Mouse (Mus musculus) cerebellum, postnatal 25 days (tissue): Measurements from ENCODE around the gene Epb41l4b.

ENCODE experiments used
- DNase-seq, 2 experiments: peaks; one replicate each; pipeline ENCODE4 v3.0.0; 2021; ENCODE audit warnings: mixed read lengths in 2 of 2

The Epb41l4b gene

DNA sequence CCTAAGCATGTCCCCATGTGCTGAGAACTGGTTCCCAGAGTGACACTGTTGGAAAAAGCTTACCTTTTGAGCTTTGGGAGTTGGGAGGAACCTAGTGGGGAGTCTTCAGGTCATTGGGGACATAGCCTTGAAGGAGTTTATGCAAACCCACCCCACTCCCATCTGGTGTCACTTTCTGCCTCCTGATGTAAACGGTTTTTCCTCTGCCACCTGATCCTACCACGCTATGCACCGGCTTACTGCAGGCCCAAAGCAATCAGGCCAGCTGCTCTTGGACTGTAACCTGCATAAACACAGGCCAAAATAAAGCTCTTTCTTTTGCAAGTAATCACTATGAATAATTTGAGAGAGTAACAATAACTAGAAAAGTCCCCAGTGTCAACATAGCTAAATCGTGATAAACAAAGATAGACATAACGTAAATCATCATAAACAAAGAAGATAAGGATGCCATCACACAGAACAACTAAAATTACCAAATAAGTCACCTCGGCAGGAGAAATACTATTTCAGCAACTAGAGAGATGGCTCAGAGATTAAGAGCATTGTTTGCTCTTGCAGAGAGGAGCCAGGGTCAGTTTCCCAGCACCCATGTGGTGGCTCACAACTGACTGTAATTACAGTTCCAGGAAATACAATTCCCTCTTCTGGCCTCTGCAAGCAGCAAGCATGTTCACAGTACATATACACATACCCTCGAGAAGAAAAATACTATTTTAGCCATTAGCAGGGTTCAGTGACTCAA is 29.6 kb downstream of the Epb41l4b start:
- no peak for DNase-seq

GRCm38 (mm10) chr4:57111992-57112540 is 31.2 kb downstream of the Epb41l4b start:
- peak; percentile 53 to 64 for DNase-seq

DNA sequence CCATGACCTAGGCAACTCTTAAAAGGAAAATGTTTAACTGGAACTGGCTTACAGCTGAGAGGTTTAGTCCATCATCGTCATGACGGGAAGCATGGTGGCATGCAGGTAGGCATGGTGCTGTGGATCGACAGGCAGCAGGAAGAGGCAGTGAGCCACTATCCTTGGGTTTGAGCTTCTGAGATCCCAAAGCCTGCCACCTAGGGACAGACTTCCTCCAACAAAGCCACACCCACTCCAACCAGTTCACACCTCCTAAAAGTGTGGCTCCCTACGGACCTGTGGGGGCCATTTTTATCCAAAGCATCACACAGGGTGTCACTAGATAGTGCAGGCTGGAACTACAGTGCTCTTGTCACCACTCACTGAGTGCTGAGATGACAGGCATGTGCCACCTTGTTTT is 31.8 kb downstream of the Epb41l4b start:
- no peak for DNase-seq

GRCm38 (mm10) chr4:57109543-57109942 is 33.7 kb downstream of the Epb41l4b start:
- no peak for DNase-seq

GRCm38 (mm10) chr4:57105339-57105738 is 37.9 kb downstream of the Epb41l4b start:
- no peak for DNase-seq

DNA sequence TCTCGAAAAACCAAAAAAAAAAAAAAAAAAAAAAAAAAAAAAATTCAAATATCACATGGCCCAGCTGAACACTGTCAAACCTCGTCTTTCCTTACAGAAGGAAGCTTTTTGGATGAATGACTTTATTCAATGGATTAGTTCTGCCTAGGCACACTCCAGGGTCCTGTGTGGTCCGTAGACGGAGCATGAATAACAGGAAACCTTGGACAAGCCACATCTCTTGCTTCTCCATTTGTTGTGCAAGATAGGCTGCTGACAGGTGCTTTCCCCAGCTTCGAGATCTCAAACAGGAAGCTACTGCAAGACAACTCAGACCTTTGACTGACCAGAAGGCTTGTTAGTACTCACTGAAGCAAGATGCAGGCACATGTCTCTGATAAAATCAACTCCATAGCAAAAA is 39.4 kb downstream of the Epb41l4b start:
- no peak for DNase-seq

GRCm38 (mm10) chr4:57101095-57101494 is 42.1 kb downstream of the Epb41l4b start:
- DNase-seq = peak; percentile 55 to 59

DNA sequence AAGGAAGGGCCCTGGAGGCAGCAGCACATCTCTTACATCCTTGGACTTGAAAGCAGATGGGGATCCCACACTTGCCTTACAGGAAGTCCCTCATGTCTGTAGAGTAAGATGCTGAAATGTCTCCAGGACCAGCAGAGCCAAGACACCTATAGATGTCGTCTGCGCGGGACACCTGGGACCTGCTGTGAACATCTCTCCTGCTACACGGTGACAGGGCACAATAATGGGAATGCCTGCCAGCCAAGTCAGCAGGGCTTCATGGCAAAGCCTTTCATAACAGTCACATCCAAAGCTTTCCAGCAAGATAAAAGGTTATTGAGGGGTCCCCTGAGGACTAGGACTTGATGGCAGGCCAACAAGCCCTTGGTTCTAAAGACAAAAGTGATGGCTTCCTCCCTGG is 45.8 kb downstream of the Epb41l4b start:
- DNase-seq = peak; percentile 64 to 68

GRCm38 (mm10) chr4:57095569-57095968 is 47.7 kb downstream of the Epb41l4b start:
- peak; percentile 65 to 69 for DNase-seq

GRCm38 (mm10) chr4:57091363-57091762 is 51.9 kb downstream of the Epb41l4b start:
- peak in 1 of 2 experiments; percentile 47 for DNase-seq

- no peak for DNase-seq
These were observed 54.9 kb downstream of the Epb41l4b start for GRCm38 (mm10) chr4:57088301-57088700.

DNA sequence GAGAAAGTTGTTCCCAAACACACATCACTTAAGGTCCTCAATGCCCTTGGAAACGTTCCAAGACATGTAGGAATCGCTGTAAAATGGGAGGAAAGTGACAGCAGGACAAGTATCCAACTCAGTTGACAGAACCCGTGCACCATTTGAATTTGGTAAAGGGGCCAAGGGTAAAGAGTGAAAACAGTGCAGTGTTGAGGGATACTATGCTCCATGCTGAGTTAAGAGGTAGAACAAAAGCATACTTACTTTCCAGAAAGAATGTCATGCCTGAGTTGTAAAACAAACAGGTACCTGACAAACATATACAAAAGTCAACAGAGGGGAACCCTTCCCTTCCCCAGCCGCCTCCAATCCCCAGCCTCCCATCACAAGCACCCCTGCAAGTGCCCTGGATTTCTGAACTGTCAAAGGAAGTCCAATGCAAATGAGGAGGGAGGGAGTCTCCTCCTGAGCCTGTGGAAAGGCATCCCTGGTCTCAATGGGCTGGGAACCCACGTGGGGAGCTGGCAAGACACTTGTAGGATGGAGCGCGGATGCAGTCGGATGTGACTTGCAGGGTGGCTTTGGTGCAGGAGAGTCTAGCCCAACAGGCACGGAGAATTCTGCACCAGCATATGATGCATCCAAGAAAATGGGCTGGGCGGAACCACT is 57.4 kb downstream of the Epb41l4b start:
- DNase-seq = no peak

DNA sequence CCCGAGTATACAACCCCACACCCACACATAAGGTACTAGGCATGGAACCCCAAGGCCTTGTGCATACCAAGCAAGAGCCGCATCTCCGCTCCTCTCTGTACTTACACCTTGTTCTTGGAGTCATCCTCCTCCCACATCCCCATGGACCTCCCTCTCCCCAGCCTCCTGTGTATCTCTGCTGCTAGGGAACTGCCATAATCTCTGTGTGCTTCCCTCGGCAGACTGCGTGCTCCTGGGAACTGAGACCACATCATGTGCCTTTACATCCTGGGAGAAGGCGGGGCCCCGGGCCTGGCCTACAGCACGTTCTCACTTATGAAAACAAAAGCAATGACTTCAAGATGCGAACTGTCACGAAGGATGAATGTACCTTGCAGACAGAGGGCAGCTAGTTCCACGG is 59.6 kb downstream of the Epb41l4b start:
- DNase-seq = no peak

- peak in 1 of 2 experiments; percentile 54 for DNase-seq
These were observed 60.3 kb downstream of the Epb41l4b start for GRCm38 (mm10) chr4:57082775-57083428.

GRCm38 (mm10) chr4:57081463-57081862 is 61.8 kb downstream of the Epb41l4b start:
- DNase-seq = no peak

DNA sequence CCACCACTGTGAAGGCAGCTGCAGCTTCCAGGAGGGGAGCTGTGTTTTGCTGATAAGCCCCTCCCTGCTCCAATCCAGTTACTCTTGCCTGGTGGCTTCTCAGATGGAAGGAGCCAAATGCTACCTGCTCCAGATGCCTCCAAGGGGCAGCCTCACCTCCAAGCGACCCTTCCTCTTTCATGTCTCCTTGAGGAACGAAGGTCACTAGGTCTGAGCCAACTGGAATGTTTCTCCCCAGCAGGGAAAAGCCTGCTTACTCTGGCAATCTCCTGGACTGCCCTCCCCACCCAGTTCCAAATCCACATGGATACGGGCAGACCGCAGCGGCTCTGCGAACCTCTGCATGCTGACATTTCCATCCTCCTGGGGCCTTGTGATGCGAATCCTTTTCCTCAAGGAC is 69.4 kb downstream of the Epb41l4b start:
- no peak for DNase-seq

DNA sequence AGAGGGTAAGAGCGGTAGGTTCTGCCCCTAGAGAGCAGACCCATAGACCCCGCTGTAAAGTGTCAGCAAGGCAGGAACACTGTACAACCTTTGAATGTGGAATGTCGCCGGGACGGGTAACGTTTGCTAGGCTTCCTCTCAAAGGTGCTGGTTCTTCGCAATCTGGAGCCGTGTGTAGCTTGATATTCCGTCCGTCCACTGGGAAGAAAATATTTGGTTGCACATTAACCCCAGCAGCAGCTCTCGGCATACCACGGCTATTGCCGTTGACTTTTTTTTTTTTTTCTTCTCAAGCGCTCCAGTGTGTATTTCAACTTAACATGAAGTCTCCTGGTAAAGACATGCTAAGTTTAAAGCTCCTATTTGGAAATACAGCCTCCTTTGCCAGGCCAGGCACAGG is 70.1 kb downstream of the Epb41l4b start:
- DNase-seq = no peak

DNA sequence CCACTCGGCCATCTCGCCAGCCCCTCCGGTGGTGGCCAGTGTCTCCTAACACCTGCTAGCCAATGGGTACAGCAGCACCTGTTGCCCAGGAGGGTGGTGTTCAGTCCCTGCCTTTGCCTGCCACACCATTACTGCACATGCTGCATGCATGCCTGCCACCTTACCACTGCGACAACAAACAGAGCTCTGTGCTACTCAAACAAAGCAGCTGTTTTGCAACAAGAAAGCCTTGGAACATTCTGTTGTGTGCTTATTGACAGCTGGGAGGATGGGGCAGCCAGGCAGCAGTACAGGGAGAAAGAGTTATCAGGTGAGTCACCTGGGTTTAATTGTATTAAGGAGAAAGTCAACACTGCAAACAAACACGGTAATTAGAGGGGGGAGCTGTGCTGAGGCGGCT is 72.6 kb downstream of the Epb41l4b start:
- DNase-seq = no peak

DNA sequence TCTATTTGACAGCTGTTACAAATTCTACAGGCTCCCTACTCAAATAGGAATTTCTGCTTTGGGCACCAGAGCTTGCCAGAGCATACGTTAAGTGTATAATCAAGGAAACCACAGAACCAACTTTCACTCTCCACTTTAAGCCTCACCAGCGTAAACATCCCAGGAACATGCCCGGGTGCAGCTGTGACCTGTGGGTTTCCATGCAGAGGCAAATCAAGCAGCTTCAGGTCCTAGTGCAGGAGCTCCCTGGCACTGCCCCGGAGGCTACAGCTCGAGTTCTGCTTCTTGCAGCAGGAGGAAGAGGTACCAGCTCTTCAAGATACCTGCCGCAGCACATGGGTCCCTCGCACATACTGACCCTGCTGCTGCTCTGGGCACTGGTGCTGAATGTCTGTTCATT is 74.8 kb downstream of the Epb41l4b start:
- no peak for DNase-seq

DNA sequence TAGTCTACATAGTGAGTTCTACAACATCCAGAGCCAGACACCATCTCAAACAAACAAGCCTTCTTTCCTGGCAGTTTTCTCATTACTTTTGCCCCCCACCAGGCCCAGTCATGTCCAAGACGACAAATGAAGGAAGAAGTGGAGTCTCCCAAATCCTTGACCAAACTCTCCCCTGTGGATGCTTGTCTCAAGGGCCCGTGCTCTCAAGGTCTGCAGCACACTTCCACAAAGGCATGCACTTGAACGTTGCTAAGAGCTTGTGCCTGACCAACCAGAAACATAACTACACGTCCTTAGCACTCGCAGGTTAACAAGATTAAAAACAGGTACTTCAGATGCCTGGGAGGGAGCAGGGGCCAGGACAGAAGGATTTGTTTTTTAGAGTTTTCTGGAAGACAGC is 75.4 kb downstream of the Epb41l4b start:
- no peak for DNase-seq

DNA sequence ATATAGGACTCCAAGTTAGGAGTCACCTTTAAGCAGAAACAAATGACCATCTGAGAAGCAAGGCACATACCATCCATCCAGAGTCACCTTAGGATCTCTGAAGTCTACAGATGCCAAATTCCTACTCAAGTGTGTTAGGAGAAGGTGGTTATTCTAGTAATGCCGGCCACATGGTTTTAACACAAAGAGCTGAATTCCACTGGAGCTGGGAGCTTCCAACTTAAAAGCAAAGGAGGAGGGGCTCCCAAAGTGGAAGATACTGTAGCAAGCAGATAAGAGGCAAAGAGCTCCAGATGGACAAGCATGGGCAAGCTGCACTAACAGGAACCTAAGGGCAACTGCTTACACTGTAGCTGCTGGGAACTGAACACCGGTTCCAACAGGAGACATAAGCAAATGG is 76.3 kb downstream of the Epb41l4b start:
- DNase-seq = no peak

GRCm38 (mm10) chr4:57065273-57065672 is 78.0 kb downstream of the Epb41l4b start:
- peak; percentile 90 to 92 for DNase-seq

DNA sequence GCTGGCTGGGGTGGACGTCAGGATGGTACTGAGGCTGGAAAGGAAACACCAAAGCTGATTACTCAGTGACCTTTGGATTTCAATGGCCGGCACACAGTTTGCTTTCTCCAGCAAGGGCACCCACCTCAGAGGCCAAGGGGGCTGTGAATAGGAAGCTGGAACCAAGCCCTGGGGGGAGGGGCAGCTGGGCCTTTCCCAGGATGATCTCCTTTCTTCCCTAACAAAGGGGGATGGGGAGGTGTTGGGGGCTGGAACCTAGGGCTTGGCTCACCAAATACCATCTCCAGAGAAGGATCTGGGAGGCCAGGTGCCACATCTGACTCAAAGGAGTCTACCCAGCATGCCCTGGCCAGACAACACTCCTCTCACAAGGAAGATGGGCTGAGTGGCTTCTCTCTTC is 78.4 kb downstream of the Epb41l4b start:
- DNase-seq = no peak
